Mouse (Mus musculus) megakaryocyte, embryonic 14.5 days (primary cell): ENCODE data around the gene Kcnh2. TPM values are rescaled to one million over a fixed set of nuclear protein-coding genes. Genes with fewer than 3 reads are reported as not detected.
A peak's percentile ranks its signal among the peaks of the same experiment; 100 is the strongest.

ENCODE experiments used
- H3K27me3 ChIP-seq: replicated peaks from 2 replicates; pipeline ENCODE3; 2012; ENCODE audit warnings: inconsistent platforms
- H3K36me3 ChIP-seq: replicated peaks from 2 replicates; pipeline ENCODE3; 2012; ENCODE audit warnings: low read length, inconsistent platforms, mixed read lengths
- H3K4me1 ChIP-seq: 2 replicates; pipeline ENCODE4 v1.6.1; 2012; ENCODE audit warnings: inconsistent platforms
- H3K4me3 ChIP-seq: replicated peaks from 2 replicates; pipeline ENCODE3; 2012; ENCODE audit warnings: moderate library complexity, mild to moderate bottlenecking, inconsistent platforms
- H3K9me3 ChIP-seq: 2 replicates; pipeline ENCODE4 v1.6.1; 2012; ENCODE audit warnings: inconsistent platforms
- FLI1 ChIP-seq: IDR thresholded peaks from 2 replicates; pipeline ENCODE4 v1.6.1; 2012; ENCODE audit warnings: low read length, inconsistent platforms, mixed read lengths
- GATA1 ChIP-seq: IDR thresholded peaks from 3 replicates; pipeline ENCODE4 v1.6.1; 2012; ENCODE audit warnings: mixed read lengths, low read length, inconsistent platforms, borderline replicate concordance
- polyA plus RNA-seq: library from polyadenylated mRNA; stranded (reverse); fragments of >175 nt; gene quantifications from 2 replicates; pipeline ENCODE4 v1.2.3, GENCODE M21; 2012; ENCODE audit warnings: low replicate concordance; ENCODE audit not compliant: insufficient read depth

The Kcnh2 gene
- polyA plus RNA-seq, 1 experiment = 0.10 TPM

- TF ChIP-seq FLI1 (no peak), GATA1 (no peak)
- Histone ChIP-seq H3K4me3 (peak overlapping the region; percentile 93), H3K9me3 (no peaks in the 10 kb centered on the region), H3K27me3 (peaks cover 45% of the 10 kb centered on the region), H3K4me1 (peaks cover 78% of the 10 kb centered on the region), H3K36me3 (peaks cover 13% of the 10 kb centered on the region)
Observed at GRCm38 (mm10) chr5:24388246-24388915, 37.0 kb upstream of the Kcnh2 start.

DNA sequence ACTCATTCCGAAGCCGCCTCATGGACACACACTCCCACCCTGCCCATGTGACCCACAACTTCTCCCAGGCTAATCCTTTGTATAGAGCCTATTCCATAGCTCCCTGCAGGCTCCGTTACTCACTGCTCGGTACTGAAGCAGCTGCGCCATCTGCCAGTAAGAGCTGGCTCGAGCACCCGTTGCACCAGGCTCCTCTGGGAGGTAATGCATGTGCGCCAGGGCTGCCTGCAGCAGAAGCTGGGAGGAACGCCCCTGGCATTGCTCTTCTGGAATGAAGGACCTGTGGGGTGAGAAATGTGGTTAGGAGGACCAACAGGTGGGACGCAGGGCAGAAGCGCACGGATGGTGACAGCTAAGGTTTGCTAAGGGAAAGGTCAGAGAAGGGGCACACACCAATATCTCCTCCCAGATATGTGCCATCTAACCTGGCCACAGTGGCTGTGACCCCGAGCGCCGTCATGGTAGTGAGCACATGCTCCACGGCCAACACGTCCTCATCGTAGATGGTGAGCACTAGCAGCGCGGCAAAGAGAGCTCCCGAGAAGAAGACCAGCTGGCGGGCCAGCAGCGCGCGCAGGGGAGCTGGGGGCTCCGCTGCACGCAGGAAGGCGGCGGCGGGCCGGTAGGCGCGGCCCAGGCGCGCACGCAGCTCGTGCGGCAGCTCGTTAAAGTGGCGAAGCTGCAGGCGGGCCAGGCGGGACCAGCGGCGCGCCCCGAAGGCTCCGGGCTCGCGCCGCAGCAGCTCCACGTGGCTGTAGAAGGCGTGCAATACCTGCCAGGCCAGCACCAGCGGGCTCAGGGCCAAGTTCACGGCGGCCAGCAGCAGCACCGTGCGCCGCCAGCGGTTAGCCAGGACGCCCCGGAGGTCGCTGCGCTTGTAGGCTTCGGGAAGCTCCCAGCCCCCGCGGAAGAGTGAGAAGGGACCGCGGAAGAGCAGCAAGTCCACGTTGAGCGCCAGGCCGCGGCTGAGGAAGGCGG lies 36.1 kb upstream of the Kcnh2 start:
- Histone ChIP-seq H3K4me3 (peak overlapping the region; percentile 93), H3K9me3 (no peaks in the 10 kb centered on the region), H3K36me3 (peaks cover 13% of the 10 kb centered on the region), H3K4me1 (peaks cover 76% of the 10 kb centered on the region), H3K27me3 (peaks cover 53% of the 10 kb centered on the region)
- TF ChIP-seq FLI1 = no peak
- no peak for TF ChIP-seq GATA1

- Histone ChIP-seq H3K4me3 (no peak overlapping the region), H3K27me3 (peaks cover 68% of the 10 kb centered on the region), H3K4me1 (peaks cover 76% of the 10 kb centered on the region), H3K36me3 (peaks cover 13% of the 10 kb centered on the region), H3K9me3 (no peaks in the 10 kb centered on the region)
- TF ChIP-seq FLI1 = no peak
- TF ChIP-seq GATA1 = no peak
Observed at GRCm38 (mm10) chr5:24385887-24386550, 34.6 kb upstream of the Kcnh2 start.

DNA sequence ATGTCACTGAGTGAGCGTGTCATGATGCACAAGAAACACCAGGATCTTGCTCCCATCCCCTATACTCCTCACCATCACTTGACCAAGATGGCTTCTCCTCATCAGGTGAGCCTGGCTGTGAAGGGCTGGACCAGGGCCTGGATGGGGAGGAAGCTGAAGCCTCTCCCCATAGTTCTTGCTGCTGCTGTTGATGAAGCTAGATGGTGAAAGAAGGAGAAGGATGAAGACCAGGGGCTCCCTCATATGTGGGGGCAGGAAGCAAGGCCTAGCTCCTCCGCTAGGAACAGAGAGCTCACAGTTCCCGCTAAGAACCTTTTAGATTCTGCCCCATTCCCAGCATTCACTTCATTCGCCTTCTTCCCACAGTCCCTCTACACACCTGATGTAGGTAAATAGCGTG lies 34.0 kb upstream of the Kcnh2 start:
- Histone ChIP-seq H3K4me1 (peaks cover 78% of the 10 kb centered on the region), H3K4me3 (no peak overlapping the region), H3K36me3 (peaks cover 13% of the 10 kb centered on the region), H3K9me3 (no peaks in the 10 kb centered on the region), H3K27me3 (peaks cover 74% of the 10 kb centered on the region)
- TF ChIP-seq FLI1 = no peak
- TF ChIP-seq GATA1 = no peak

- Histone ChIP-seq H3K27me3 (peaks cover 84% of the 10 kb centered on the region), H3K9me3 (no peaks in the 10 kb centered on the region), H3K36me3 (peaks cover 13% of the 10 kb centered on the region), H3K4me3 (peak overlapping the region; percentile 24), H3K4me1 (peaks cover 74% of the 10 kb centered on the region)
- TF ChIP-seq GATA1 (no peak), FLI1 (no peak)
Observed at GRCm38 (mm10) chr5:24384407-24384806, 33.0 kb upstream of the Kcnh2 start.

- peaks cover 71% of the 10 kb centered on the region for H3K4me1 ChIP-seq
- no peaks in the 10 kb centered on the region for H3K9me3 ChIP-seq
- TF ChIP-seq GATA1 = no peak
- peaks cover 90% of the 10 kb centered on the region for H3K27me3 ChIP-seq
- peaks cover 13% of the 10 kb centered on the region for H3K36me3 ChIP-seq
- H3K4me3 ChIP-seq = peak overlapping the region; percentile 92
Observed at GRCm38 (mm10) chr5:24383026-24383859, 31.8 kb upstream of the Kcnh2 start.

GRCm38 (mm10) chr5:24381988-24382387 lies 30.6 kb upstream of the Kcnh2 start:
- TF ChIP-seq FLI1 (no peak), GATA1 (no peak)
- Histone ChIP-seq H3K27me3 (peaks cover 90% of the 10 kb centered on the region), H3K36me3 (peaks cover 13% of the 10 kb centered on the region), H3K4me1 (peaks cover 59% of the 10 kb centered on the region), H3K4me3 (no peak overlapping the region), H3K9me3 (no peaks in the 10 kb centered on the region)

GRCm38 (mm10) chr5:24381486-24381885 lies 30.1 kb upstream of the Kcnh2 start:
- H3K4me1 ChIP-seq = peaks cover 55% of the 10 kb centered on the region
- peaks cover 89% of the 10 kb centered on the region for H3K27me3 ChIP-seq
- H3K9me3 ChIP-seq = no peaks in the 10 kb centered on the region
- H3K36me3 ChIP-seq = peaks cover 13% of the 10 kb centered on the region
- no peak overlapping the region for H3K4me3 ChIP-seq
- TF ChIP-seq FLI1 (no peak), GATA1 (no peak)

DNA sequence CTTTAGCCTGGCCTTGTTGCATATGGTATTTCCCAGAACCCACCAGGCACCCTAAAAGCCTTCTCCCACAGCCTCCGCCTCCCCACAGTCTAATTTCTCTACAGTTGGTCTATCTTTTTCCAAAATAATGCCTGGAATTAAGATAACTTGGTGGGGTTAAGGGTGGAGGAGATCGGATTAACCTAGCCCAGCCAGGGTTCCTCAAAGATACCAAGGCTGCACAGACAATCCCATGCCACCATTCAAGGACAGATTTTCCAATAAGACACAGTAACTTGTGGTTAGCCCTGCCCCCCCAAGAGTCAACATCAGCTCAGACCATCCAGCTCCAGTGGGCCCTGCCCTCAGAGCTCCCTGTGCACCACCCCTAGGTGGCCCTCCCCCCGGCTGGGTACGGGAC lies 29.1 kb upstream of the Kcnh2 start:
- no peak overlapping the region for H3K4me3 ChIP-seq
- H3K4me1 ChIP-seq = peaks cover 51% of the 10 kb centered on the region
- peaks cover 87% of the 10 kb centered on the region for H3K27me3 ChIP-seq
- peaks cover 3% of the 10 kb centered on the region for H3K36me3 ChIP-seq
- no peaks in the 10 kb centered on the region for H3K9me3 ChIP-seq
- no peak; the same call in 2 of the 3 replicates for TF ChIP-seq GATA1
- no peak for TF ChIP-seq FLI1
